Mouse (Mus musculus): ENCODE data around the gene Fpr-rs3. TPM values are rescaled to one million over a fixed set of nuclear protein-coding genes. Genes with fewer than 3 reads are reported as not detected.

Fpr-rs3 gene
- not detected in 2 replicates for polyA plus RNA-seq (2015; fragmentation: Nextera tagmentation; extraction: Ambion mirVana)

DNA sequence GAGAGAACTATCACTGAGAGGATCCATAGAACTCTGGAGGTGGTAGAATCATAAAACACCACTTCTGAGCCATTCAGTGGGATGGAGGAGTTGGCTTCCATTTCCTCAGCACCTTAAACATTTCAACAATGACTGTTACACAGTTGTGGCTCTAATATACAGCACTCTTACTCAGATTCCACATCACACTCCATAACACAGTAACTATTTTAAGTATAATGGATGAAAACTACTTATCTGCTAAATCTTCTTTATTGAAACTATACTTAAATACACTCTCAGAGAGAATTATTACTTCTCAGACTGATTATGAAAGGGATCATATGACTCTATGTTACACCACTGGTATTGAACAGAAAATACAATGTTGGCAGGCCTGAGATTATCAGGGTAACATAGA is at the start of gene Fpr-rs3:
Gene Fpr-rs3 (minus strand): TSS at position 101 of the 400 bp plus-strand sequence.

GRCm38 (mm10) chr17:20596323-20596722 is 28.4 kb downstream of the Fpr-rs3 start, which contains the start of gene Vmn2r110:
Gene Vmn2r110, minus strand, starts transcription at chr17:20596423.

Other genes starting within 250 kb of the Fpr-rs3 start
- not detected in 2 replicates for gene Vmn1r224, start 210.7 kb downstream of the Fpr-rs3 start, polyA plus RNA-seq (2015; fragmentation: Nextera tagmentation; extraction: Ambion mirVana)
- gene Vmn2r108, start 143.5 kb downstream of the Fpr-rs3 start, polyA plus RNA-seq (2015; fragmentation: Nextera tagmentation; extraction: Ambion mirVana), result not detected in 2 replicates
- not detected in 2 replicates for gene Vmn1r225, start 126.7 kb downstream of the Fpr-rs3 start, polyA plus RNA-seq (2015; fragmentation: Nextera tagmentation; extraction: Ambion mirVana)
- gene Vmn2r109, start 60.1 kb downstream of the Fpr-rs3 start, polyA plus RNA-seq (2015; fragmentation: Nextera tagmentation; extraction: Ambion mirVana), result not detected in 2 replicates
- not detected in 2 replicates for gene Vmn2r110, start 28.5 kb downstream of the Fpr-rs3 start, polyA plus RNA-seq (2015; fragmentation: Nextera tagmentation; extraction: Ambion mirVana)
- gene Vmn1r226, start 58.0 kb upstream of the Fpr-rs3 start, polyA plus RNA-seq (2015; fragmentation: Nextera tagmentation; extraction: Ambion mirVana), result not detected in 2 replicates
- not detected in 2 replicates for gene Vmn1r227, start 105.0 kb upstream of the Fpr-rs3 start, polyA plus RNA-seq (2015; fragmentation: Nextera tagmentation; extraction: Ambion mirVana)
- not detected in 2 replicates for gene Vmn1r228, start 161.3 kb upstream of the Fpr-rs3 start, polyA plus RNA-seq (2015; fragmentation: Nextera tagmentation; extraction: Ambion mirVana)
- not detected in 2 replicates for gene Vmn1r229, start 186.7 kb upstream of the Fpr-rs3 start, polyA plus RNA-seq (2015; fragmentation: Nextera tagmentation; extraction: Ambion mirVana)
- not detected in 2 replicates for gene Vmn1r230, start 215.6 kb upstream of the Fpr-rs3 start, polyA plus RNA-seq (2015; fragmentation: Nextera tagmentation; extraction: Ambion mirVana)

Data from neural tube, postnatal 0 days (tissue).